Mouse (Mus musculus): ENCODE measurements at regions not wholly inside any gene's neighbourhood (a gene's known extent, or its start where the extent isn't known, plus 50 kb on each side); places are given as distances from the start of the nearest gene placed in this dataset.

GRCm38 (mm10) chr17:88316213-88316967, 124.1 kb upstream of the Foxn2 start:
- TF ChIP-seq EP300 (optimal IDR thresholded peaks at IDR 0.05) (no peak), CTCF (IDR thresholded peaks at IDR 0.05; ENCODE audit: low read depth) (no peak)

Measured in stomach, postnatal 0 days (tissue).